In genomic region chr3:69559316-69559974, GRCm38 (mm10) we compare ENCODE assay signal across 15 mouse cellular contexts. TPM values are rescaled to one million over a fixed set of nuclear protein-coding genes. Genes with fewer than 3 reads are reported as not detected.
DNase-seq lines count a peak whose midpoint lies in the region; ATAC-seq and TF ChIP-seq lines count a peak whose summit lies in the region.
"Had no signal": no experiment of that assay in that cellular context is flagged by ENCODE, and none has a peak within 500 bp of the region (broad histone marks: within the 10 kb centered on the region; RNA-seq: fewer than 3 reads in every experiment).

No protein-coding gene starts in this region.

- no peak for TF ChIP-seq CTCF in layer of hippocampus, adult 2 months (conservative IDR thresholded peaks at IDR 0.05)
- TF ChIP-seq CTCF in small intestine, adult 2 months (IDR thresholded peaks at IDR 0.05; ENCODE audit: extremely low read depth, insufficient read length, insufficient replicate concordance, low read depth, low read length) = no peak

- H3K27me3 ChIP-seq in small intestine, adult 2 months (ENCODE audit: control insufficient read depth, insufficient read depth, low read length) = no peaks in the 10 kb centered on the region
- no peaks in the 10 kb centered on the region for H3K27me3 ChIP-seq in intestine, embryonic 15.5 days (replicated peaks)
- H3K27me3 ChIP-seq: liver, embryonic 13.5 days; lung, embryonic 15.5 days had no signal

- H3K4me3 ChIP-seq in layer of hippocampus, adult 2 months = no peak overlapping the region
- H3K4me3 ChIP-seq in small intestine, adult 2 months (ENCODE audit: low read depth, low read length) = no peak overlapping the region
- H3K4me3 ChIP-seq in intestine, embryonic 15.5 days (replicated peaks) = no peak overlapping the region
- H3K4me3 ChIP-seq: erythroblast, embryonic 14.5 days; heart, adult 2 months; liver, embryonic 13.5 days; lung, embryonic 15.5 days had no signal

- no peak overlapping the region for H3K9ac ChIP-seq in intestine, embryonic 15.5 days
- H3K9ac ChIP-seq: liver, embryonic 13.5 days; lung, embryonic 15.5 days had no signal

- H3K36me3 ChIP-seq in small intestine, adult 2 months (ENCODE audit: control insufficient read depth, insufficient read depth, low read length) = no peaks in the 10 kb centered on the region
- no peaks in the 10 kb centered on the region for H3K36me3 ChIP-seq in intestine, embryonic 15.5 days
- H3K36me3 ChIP-seq: liver, embryonic 13.5 days; lung, embryonic 15.5 days had no signal

- no peak for TF ChIP-seq POLR2A in small intestine, adult 2 months (IDR thresholded peaks at IDR 0.05; ENCODE audit: low read depth, low read length)

- H3K4me2 ChIP-seq in intestine, embryonic 15.5 days (replicated peaks) = no peak overlapping the region
- H3K4me2 ChIP-seq: liver, embryonic 13.5 days; lung, embryonic 15.5 days had no signal

- H3K9me3 ChIP-seq in intestine, embryonic 15.5 days = no peaks in the 10 kb centered on the region
- H3K9me3 ChIP-seq: liver, embryonic 13.5 days; lung, embryonic 15.5 days had no signal

- peak; percentile 53 for ATAC-seq in frontal cortex, adult (ENCODE audit: low TSS enrichment)
- no peak for ATAC-seq in intestine, embryonic 15.5 days

- no peak for DNase-seq in frontal cortex, adult 2 months (ENCODE audit: extremely low spot score in 1 of 2, low spot score in 1 of 2)
- no peak for DNase-seq in layer of hippocampus, adult 2 months (ENCODE audit: low spot score in 2 of 2)
- DNase-seq in layer of hippocampus, postnatal 25 days (ENCODE audit: extremely low spot score in 1 of 2, low spot score in 1 of 2) = no peak
- DNase-seq in brain, adult 2 months (ENCODE audit: low read depth, low spot score) = peak; percentile 37
- DNase-seq: B cell, adult 2 months; cerebellum, adult 2 months; liver, embryonic 13.5 days; right cerebral cortex, postnatal 14 days; thymus, postnatal 36 days had no signal

- 71% methylated on average over 6 of the region's 6 CpGs for WGBS in small intestine, adult 2 months
- 62% methylated on average over 6 of the region's 6 CpGs for WGBS in intestine, embryonic 15.5 days

- peak overlapping the region; percentile 76 for H3K27ac ChIP-seq in layer of hippocampus, adult 2 months
- peak overlapping the region; percentile 31; the same call in 1 of the 2 replicates for H3K27ac ChIP-seq in small intestine, adult 2 months (ENCODE audit: insufficient read depth, low read depth, low read length)
- H3K27ac ChIP-seq in intestine, embryonic 15.5 days = no peak overlapping the region
- H3K27ac ChIP-seq: heart, adult 2 months; liver, embryonic 13.5 days; lung, embryonic 15.5 days had no signal

- H3K4me1 ChIP-seq in small intestine, adult 2 months (ENCODE audit: control insufficient read depth, insufficient read depth, insufficient read length, low read length) = no peaks in the 10 kb centered on the region
- H3K4me1 ChIP-seq in intestine, embryonic 15.5 days (replicated peaks) = peaks cover 5% of the 10 kb centered on the region; the same call in 1 of the 2 replicates

RNA-seq across cellular contexts. Expression of gene B3galnt1, which starts 39.3 kb away (rescaled TPM):
- polyA plus RNA-seq in frontal cortex, adult 2 months (2012; rRNA removed) = 40.5 and 45.7 TPM in 2 replicates
- 10 to 100 TPM; 42.0 to 43.9 TPM for total RNA-seq in layer of hippocampus, adult 2 months (2021)
- 10 to 100 TPM; 43.9 to 44.7 TPM for total RNA-seq in layer of hippocampus, postnatal 25 days (2021)
- polyA plus RNA-seq in small intestine, adult 2 months (2012; rRNA removed) = 1.7 and 2.6 TPM in 2 replicates
- 26.6 and 33.2 TPM in 2 replicates for polyA plus RNA-seq in intestine, embryonic 15.5 days (2015; fragmentation: Nextera tagmentation; extraction: Ambion mirVana)
- polyA plus RNA-seq: erythroblast, embryonic 14.5 days had no signal
